Mouse (Mus musculus) cerebellum, adult 18-20 months (tissue): ENCODE data around the gene Spata13.

ENCODE experiments used
- DNase-seq, 2 experiments: peaks; one replicate each; pipeline ENCODE4 v3.0.0; 2021

The Spata13 gene

DNA sequence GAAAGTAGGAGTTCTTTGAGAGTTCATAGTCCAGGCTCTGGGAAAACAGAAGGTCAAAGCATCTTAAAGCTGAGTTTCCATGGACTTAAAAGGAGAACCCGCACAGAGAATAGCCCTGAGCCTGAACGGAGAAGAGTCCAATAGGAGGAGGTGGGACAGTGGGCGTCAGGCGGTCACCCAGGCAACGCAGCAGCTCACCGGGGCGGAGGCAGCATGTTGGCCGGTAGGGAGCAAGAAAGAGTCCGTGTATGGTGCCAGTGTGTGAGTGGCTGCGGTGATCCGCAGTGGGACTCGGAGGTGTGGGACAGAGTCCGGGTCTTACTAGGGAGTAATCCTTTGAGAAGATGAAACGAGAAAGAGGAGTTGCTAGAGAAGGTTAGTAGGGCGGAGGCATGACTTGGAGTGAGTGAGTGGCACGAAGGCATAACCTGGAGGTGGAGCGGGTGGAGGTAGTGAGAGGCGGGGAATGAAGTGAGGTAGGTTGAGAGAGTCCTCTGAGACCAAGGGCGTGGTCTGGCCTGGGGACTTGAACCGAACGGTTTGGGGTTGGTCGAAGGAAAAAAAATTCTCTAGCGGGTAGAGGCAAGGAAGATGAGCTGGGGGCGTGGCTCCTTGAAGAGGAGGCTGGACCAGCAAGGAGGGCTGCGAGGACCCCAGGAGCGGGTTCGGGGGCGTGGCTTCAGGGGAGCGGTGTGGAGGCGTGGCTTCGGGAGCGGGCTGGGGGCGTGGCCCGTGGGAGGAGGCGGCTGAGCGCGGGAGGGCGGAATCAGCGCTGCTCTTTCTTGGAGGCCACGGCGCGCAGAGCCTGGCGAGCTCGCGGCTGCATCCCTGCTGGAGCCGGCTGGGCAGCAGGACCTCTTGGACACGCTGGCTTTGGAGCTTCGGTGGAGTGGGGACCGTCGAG, at the start of gene Spata13:
Gene Spata13, plus strand, starts transcription at position 41 of the 904 bp plus-strand sequence.
- peak; percentile 72 to 76 for DNase-seq

DNA sequence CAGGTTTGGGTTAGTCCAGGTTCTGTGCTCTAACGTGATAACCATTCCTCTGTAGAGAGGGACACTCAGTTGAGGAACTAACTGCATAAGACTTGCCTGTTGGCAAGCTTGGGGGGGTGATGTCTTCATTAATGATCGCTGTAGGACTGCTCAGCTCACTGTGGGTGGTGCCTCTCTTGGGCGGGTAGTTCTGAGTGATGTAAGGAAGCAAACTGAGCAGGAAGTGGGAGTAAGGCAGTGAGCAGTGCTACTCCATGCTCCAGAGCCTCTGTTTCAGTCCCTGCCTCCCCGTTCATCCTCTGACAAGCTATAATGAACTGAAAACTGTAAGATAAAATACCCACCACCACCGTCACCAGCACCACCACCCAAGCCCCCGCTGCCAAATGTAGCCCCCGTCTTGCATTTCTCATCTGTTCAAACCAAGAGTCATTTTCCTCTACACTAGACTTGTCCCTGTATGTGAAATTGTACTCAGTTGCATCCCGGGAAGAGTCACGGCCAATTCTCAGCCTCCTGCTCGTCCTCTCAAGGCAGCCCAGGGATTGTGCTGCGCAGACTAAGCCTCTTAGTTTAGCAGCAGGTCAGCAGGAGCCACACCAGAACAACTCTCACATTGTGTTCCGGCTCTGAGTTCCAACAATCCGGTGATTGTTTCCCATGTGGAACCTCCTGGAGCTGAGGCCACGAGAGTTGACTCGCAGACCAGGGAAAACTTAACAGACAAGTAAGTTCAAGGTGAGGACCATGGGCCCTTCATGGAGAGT, 46.9 kb upstream of the Spata13 start:
- DNase-seq = no peak

DNA sequence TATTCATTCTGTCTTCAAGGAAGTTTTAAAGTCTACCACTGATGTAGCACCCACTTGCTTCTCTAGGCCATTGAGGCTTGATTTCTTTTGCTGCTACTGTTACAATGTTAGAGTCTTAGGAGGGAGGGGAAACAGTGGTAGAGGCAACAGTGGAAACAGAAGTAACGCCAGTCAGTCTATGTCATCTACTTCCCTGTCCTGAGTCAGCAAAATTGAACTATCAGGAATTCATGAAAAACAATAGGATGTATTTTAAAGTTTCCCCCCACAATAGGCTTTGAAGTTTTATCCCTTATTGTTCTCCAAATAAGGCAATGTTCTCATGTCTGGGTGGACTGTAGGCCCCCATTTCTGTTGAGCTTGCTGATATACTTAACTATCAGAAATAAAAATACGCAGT, 44.8 kb upstream of the Spata13 start:
- no peak for DNase-seq

GRCm38 (mm10) chr14:60592339-60592738, 41.5 kb upstream of the Spata13 start:
- DNase-seq = no peak

- DNase-seq = no peak
These were observed 41.0 kb upstream of the Spata13 start for GRCm38 (mm10) chr14:60592822-60593221.

- DNase-seq = no peak
These were observed 36.2 kb upstream of the Spata13 start for GRCm38 (mm10) chr14:60597571-60597970.

GRCm38 (mm10) chr14:60599044-60599443, 34.8 kb upstream of the Spata13 start:
- no peak for DNase-seq

- DNase-seq = no peak
These were observed 28.2 kb upstream of the Spata13 start for GRCm38 (mm10) chr14:60605564-60605963.

GRCm38 (mm10) chr14:60606194-60606593, 27.6 kb upstream of the Spata13 start:
- DNase-seq = peak; percentile 4 to 9

DNA sequence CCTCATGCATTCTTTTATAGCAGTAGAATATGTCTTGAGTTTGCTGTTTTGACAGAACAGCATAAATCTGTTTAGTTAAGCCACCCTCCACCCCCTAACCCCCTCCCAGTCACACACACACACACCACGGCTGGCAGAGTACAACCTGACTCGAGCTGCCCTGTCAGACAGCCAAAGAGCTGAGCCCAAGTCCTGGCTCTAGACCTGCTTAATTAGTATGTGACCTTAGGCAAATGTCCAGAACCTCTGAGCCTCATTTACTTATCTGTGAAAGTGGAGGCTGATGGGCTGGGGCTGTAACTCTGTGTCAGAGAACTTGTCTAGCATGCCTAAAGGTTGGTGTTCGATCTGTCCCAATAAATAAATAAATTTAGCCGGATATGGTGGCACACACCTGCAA, 26.1 kb upstream of the Spata13 start:
- no peak for DNase-seq

- DNase-seq = no peak
These were observed 24.6 kb upstream of the Spata13 start for GRCm38 (mm10) chr14:60609160-60609559.

DNA sequence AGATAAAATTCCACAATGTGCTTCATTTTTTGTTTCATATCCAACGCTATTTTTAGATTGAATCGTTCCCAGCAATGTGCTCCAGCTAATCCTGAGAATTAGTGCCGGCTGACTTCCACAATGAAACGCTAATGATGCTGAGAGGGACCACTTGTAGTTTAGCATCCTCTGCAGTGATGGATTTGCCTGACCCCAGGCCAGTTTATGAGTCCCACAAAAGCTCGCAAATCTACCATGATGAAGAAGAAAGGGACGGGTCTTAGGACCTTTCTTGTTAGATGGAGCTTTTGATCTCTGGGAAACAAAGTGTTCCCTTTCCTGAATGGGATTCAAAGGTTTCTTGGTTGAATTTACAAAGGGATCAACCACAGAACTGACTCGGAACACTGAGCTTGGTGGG, 21.1 kb upstream of the Spata13 start:
- DNase-seq = no peak

- DNase-seq = no peak
These were observed 12.7 kb upstream of the Spata13 start for GRCm38 (mm10) chr14:60621076-60621475.

DNA sequence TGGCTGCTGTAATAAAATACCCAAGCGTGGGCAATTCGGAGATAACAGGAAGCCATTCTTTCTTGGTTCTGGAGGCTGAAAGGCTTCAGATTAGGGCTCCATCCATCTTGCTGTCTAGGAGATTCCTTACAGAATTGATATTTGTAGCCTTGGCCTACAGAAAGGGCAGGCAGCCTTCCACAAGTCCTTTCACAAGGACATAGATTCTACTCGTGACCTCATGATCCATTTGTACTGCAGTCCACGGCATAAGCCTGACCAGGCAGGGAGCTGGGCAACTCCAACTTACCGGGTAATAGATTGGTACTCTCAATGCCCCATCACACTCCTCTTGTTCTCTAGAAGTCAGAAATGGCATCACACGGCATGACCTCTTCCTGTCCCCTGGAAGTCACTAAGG, 8.3 kb upstream of the Spata13 start:
- no peak for DNase-seq

DNA sequence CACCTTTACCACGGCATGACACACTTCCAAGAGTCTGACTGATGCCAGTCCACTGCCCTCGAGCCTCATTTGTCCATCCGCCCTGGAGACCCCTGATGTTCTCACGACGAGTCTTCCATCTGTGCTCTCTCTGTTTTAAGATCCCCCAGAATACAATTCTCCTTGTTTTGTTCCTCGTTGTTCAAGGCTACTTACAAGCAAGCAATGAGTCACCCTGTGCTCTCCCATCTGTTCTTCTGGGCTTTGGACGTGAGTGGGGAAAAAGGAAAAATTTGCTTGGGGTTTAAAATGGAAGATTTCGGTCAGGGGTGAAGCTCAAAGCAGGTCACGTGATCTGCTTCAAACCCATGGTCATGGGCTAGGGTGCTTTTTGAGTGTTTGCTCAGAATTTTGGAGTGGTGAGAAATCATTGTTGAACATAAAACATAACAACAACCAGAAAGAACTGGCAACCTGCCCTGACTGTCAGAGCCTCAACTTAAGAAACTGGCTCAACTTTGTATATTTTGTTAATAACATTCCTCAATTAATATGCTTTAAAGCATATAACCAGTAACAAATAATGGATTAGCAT, 3.8 kb upstream of the Spata13 start:
- no peak for DNase-seq

DNA sequence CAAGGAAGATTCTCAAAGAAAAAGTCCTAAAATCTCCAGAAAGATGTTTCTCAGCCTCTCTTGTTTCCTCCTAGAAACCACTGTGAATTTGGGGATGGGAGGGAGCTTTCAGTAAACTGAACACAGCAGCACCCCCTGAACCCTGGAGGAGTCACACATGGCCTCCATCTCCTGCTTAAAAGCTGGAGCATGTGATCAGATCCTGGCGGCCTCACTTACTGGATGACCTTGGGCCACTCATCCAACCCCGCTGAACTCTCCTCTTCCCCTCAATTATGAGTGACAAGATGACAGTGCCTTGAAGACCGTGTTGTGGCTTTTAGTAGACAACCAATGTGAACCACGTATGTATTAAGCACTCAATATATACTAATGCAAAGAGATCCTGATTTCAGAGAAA, 2.8 kb upstream of the Spata13 start:
- DNase-seq = no peak

- DNase-seq = no peak
These were observed 1.3 kb downstream of the Spata13 start for GRCm38 (mm10) chr14:60634877-60635771.

DNA sequence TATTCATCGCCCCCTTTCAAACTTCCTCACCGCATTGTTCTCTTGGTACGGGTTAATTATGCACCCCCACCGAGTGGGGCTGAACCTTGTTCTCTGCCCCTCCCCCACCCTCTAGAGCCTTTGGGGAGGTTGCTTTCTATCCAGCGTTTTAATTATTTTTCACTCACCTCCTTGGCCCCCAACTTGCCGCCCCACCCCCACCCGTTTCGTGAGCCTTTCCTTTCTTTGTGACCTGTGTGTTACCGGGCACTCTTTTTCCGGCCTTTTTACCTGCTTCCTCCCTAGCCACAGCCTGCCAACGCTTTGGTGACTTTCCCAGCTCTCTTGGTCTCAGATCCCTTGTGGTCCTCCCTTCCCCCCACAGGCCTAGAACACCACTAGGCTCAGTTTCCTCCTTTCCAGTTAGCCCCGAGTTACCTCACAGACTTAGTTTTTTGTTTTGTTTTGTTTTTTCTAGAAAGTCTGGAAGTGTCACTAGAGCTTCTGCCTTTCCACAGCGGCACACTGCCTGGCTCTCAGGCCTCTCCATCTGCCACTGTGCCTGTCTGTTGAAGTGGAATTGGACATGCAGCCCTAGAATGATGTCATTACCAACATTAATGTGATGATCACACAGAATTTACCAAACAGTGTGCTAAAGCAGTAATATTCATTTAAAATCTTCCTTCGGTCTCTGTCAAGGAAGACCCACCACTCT, 2.3 kb downstream of the Spata13 start:
- DNase-seq = no peak

GRCm38 (mm10) chr14:60636608-60636980, 2.8 kb downstream of the Spata13 start:
- no peak for DNase-seq

DNA sequence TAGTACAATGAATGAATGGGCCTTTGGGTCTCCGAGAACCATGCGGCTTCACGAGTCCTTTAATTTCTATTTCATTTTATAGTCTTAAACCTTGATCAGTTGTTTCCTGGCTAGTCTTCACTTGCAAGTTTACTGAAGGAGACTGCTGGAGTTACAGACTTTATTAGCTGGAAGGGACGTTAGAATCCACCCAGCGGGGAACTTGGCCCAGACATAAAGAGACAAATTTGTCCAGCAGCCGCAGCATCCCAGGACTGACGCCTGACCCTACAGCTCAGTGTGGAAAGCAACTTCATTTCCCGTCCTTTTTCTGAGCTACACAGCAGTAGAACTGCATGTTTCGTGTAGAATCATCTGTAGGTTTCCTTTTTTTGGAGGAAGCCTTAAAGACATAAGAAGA, 3.2 kb downstream of the Spata13 start:
- no peak for DNase-seq

DNA sequence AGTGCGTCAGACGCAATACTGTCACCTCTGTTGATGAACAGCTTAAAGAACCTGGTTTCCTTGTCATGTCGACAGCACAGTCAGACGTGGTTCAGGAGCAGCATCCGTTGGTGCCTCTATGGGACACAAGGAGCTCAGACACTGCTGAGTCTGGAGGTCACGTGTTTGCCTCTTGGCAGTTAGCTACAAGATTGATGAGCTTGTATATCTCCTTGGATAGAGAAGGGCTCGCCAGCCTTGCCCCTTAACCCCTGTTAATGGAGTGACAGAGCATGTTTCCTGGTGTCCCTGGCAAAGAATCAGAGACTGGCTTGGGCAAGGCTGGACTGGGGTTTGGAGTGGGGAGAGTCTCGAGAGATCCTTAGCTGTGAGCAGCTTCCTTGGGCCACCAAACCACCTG, 4.4 kb downstream of the Spata13 start:
- DNase-seq = no peak

- no peak for DNase-seq
These were observed 5.4 kb downstream of the Spata13 start for GRCm38 (mm10) chr14:60639195-60639594.
